Mouse (Mus musculus) C2C12 (cell line): ENCODE measurements at regions not wholly inside any gene's neighbourhood (a gene's known extent, or its start where the extent isn't known, plus 50 kb on each side); places are given as distances from the start of the nearest gene placed in this dataset.
"Not testable (repeated sequence)": the region's sequence is repeated elsewhere in the genome, so short reads cannot be mapped to it uniquely, and the experiment has no call there.

Experiments
- CEBPB ChIP-seq: IDR thresholded peaks from one replicate; pipeline ENCODE4 v1.6.1; 2011; ENCODE audit warnings: low read depth, mild to moderate bottlenecking, control low read depth, moderate library complexity
- CTCF ChIP-seq: IDR thresholded peaks from one replicate; pipeline ENCODE4 v1.5.1; 2011; ENCODE audit not compliant: control insufficient read depth, insufficient read depth, insufficient read length

DNA sequence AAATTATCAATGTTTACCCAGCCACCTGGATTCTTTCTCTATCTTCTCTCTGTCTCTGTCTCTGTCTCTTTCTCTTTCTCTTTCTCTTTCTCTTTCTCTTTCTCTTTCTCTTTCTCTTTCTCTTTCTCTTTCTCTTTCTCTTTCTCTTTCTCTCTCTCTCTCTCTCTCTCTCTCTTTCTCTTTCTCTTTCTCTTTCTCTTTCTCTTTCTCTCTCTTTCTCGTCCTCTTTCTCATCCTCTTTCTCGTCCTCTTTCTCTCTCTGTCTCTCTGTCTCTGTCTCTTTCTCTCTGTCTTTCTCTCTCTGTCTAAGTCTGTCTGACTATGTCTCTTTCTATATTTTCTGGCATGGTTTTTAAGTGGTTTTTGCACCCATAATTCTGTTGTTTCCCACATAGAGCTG lies 217.6 kb downstream of the Serpinb8 start:
- TF ChIP-seq CTCF, CEBPB: not testable (repeated sequence)
